Comparison of ENCODE assay signal across 8 mouse cellular contexts in the genomic region with DNA sequence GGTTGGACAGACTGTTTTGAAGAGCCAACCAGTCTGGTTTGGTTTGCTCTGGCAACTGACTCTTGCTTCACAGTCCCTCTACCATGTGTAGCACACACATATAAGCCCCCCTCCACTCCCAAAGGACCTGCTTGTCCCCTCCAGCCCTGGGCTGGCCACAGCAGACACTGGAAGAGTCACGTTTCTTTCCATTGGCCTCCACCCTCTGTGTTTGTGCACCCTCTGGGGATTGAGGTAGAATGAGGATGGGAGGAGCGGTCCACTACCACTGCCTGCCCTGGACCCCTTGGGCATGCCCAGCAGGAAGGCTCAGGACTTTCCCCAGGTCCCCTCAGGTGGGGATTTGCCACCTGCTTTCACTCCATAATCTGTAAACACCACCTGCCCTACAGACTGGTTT. TPM values are rescaled to one million over a fixed set of nuclear protein-coding genes. Genes with fewer than 3 reads are reported as not detected.
DNase-seq lines count a peak whose midpoint lies in the region; ATAC-seq and TF ChIP-seq lines count a peak whose summit lies in the region.
"Had no signal": no experiment of that assay in that cellular context is flagged by ENCODE, and none has a peak within 500 bp of the region (broad histone marks: within the 10 kb centered on the region; RNA-seq: fewer than 3 reads in every experiment).

No protein-coding gene starts in this region.

- H3K9me3 ChIP-seq in lung, embryonic 14.5 days (ENCODE audit: low read depth, low read length) = no peaks in the 10 kb centered on the region
- no peaks in the 10 kb centered on the region for H3K9me3 ChIP-seq in limb, embryonic 14.5 days (ENCODE audit: control insufficient read depth, low read length)

- WGBS in lung, embryonic 14.5 days = 40% methylated on average over 2 of the region's 2 CpGs
- WGBS in limb, embryonic 14.5 days = 41% methylated on average over 2 of the region's 2 CpGs
- 66% methylated on average over 2 of the region's 2 CpGs for WGBS in small intestine, adult 2 months

- no peak for TF ChIP-seq POLR2A in limb, embryonic 14.5 days (IDR thresholded peaks at IDR 0.05; ENCODE audit: borderline replicate concordance, extremely low read depth, insufficient read depth, insufficient read length)
- no peak for TF ChIP-seq POLR2A in small intestine, adult 2 months (IDR thresholded peaks at IDR 0.05; ENCODE audit: low read depth, low read length)

- H3K4me1 ChIP-seq in lung, embryonic 14.5 days (ENCODE audit: insufficient read depth) = peaks cover 27% of the 10 kb centered on the region
- H3K4me1 ChIP-seq in limb, embryonic 14.5 days (ENCODE audit: control insufficient read depth, insufficient read depth, low read length) = peaks cover 29% of the 10 kb centered on the region
- H3K4me1 ChIP-seq in small intestine, adult 2 months (ENCODE audit: control insufficient read depth, insufficient read depth, insufficient read length, low read length) = peaks cover 18% of the 10 kb centered on the region

- ATAC-seq in lung, embryonic 14.5 days (ENCODE audit: insufficient read depth) = no peak
- ATAC-seq in granulocyte monocyte progenitor cell, adult 5-6 weeks (replicated peaks; ENCODE audit: poor library complexity, severe bottlenecking) = 0 out of 2 replicates have a peak, but pooled peaks have one; percentile 0
- ATAC-seq in limb, embryonic 14.5 days (ENCODE audit: low FRiP score, low read depth) = no peak
- ATAC-seq: Patski had no signal

- H3K36me3 ChIP-seq in lung, embryonic 14.5 days (ENCODE audit: insufficient read depth) = no peaks in the 10 kb centered on the region
- no peaks in the 10 kb centered on the region; the same call in 1 of the 2 replicates for H3K36me3 ChIP-seq in limb, embryonic 14.5 days (ENCODE audit: control insufficient read depth, insufficient read depth, low read length)
- no peaks in the 10 kb centered on the region; the same call in 1 of the 2 replicates for H3K36me3 ChIP-seq in small intestine, adult 2 months (ENCODE audit: control insufficient read depth, insufficient read depth, low read length)

- no peak for DNase-seq in lung, embryonic 14.5 days
- no peak for DNase-seq in lung, postnatal 25 days (ENCODE audit: low spot score)
- no peak for DNase-seq in limb, embryonic 14.5 days (ENCODE audit: low spot score)
- no peak for DNase-seq in spleen, postnatal 36 days (ENCODE audit: low spot score in 2 of 2)
- DNase-seq in layer of hippocampus, postnatal 14 days (ENCODE audit: low spot score in 2 of 2) = no peak

- no peak overlapping the region; the same call in 1 of the 2 replicates for H3K27ac ChIP-seq in lung, embryonic 14.5 days (ENCODE audit: low read depth)
- H3K27ac ChIP-seq in limb, embryonic 14.5 days (replicated peaks; ENCODE audit: low read depth, low read length) = no peak overlapping the region
- H3K27ac ChIP-seq in small intestine, adult 2 months (ENCODE audit: insufficient read depth, low read depth, low read length) = no peak overlapping the region

- H3K27me3 ChIP-seq in lung, embryonic 14.5 days (ENCODE audit: insufficient read depth, low read length) = no peaks in the 10 kb centered on the region
- no peaks in the 10 kb centered on the region for H3K27me3 ChIP-seq in limb, embryonic 14.5 days (ENCODE audit: control insufficient read depth, insufficient read depth, low read length)
- no peaks in the 10 kb centered on the region for H3K27me3 ChIP-seq in small intestine, adult 2 months (ENCODE audit: control insufficient read depth, insufficient read depth, low read length)
- H3K27me3 ChIP-seq: Patski had no signal

- peak overlapping the region; percentile 90 for H3K9ac ChIP-seq in lung, embryonic 14.5 days
- 0 out of 2 replicates have a peak overlapping the region, but pooled peaks have one; percentile 81 for H3K9ac ChIP-seq in limb, embryonic 14.5 days (ENCODE audit: low read depth, low read length, severe bottlenecking)

- no peak for TF ChIP-seq CTCF in lung, embryonic 14.5 days (IDR thresholded peaks at IDR 0.05; ENCODE audit: low read depth)
- TF ChIP-seq CTCF in small intestine, adult 2 months (IDR thresholded peaks at IDR 0.05; ENCODE audit: extremely low read depth, insufficient read length, insufficient replicate concordance, low read depth, low read length) = no peak

- peak overlapping the region; percentile 99 for H3K4me2 ChIP-seq in lung, embryonic 14.5 days
- peak overlapping the region; percentile 95 for H3K4me2 ChIP-seq in limb, embryonic 14.5 days (replicated peaks; ENCODE audit: low read depth, low read length, severe bottlenecking)

- H3K4me3 ChIP-seq in lung, embryonic 14.5 days (ENCODE audit: low read depth, low read length) = peak overlapping the region; percentile 78
- H3K4me3 ChIP-seq in limb, embryonic 14.5 days (replicated peaks; ENCODE audit: low read length) = peak overlapping the region; percentile 83
- peak overlapping the region; percentile 92 for H3K4me3 ChIP-seq in small intestine, adult 2 months (ENCODE audit: low read depth, low read length)

RNA-seq across cellular contexts. Expression of gene Ctdspl, which starts 1.8 kb away (rescaled TPM):
- polyA plus RNA-seq in lung, embryonic 14.5 days (2014; fragmentation: Nextera tagmentation; extraction: Ambion mirVana) = 20.1 and 22.9 TPM in 2 replicates
- total RNA-seq in granulocyte monocyte progenitor cell, adult 5-6 weeks (2014; fragmentation: Nextera tagmentation) = 25.4 and 28.7 TPM in 2 replicates
- 6.5 and 7.9 TPM in 2 replicates for total RNA-seq in granulocyte monocyte progenitor cell, adult 5-6 weeks (2017)
- polyA plus RNA-seq in limb, embryonic 14.5 days (2012; rRNA removed) = 38.0 and 43.5 TPM in 2 replicates
- polyA plus RNA-seq in limb, embryonic 14.5 days (2014; fragmentation: Nextera tagmentation; extraction: Ambion mirVana) = 23.8 and 28.6 TPM in 2 replicates
- polyA plus RNA-seq in small intestine, adult 2 months (2012; rRNA removed) = 8.9 and 29.3 TPM in 2 replicates
- total RNA-seq in layer of hippocampus, postnatal 14 days (2021) = 10 to 100 TPM; 19.7 to 20.4 TPM
